Mouse (Mus musculus): ENCODE measurements around the gene Fndc11.
"Not testable (repeated sequence)": the region's sequence is repeated elsewhere in the genome, so short reads cannot be mapped to it uniquely, and the experiment has no call there.

The Fndc11 gene

GRCm38 (mm10) chr2:181219538-181220216 is at the start of gene Fndc11:
Gene Fndc11, plus strand, starts transcription at chr2:181220013.
- DNase-seq, result peak; percentile 89 to 96

- no peak for DNase-seq
Measured at GRCm38 (mm10) chr2:181174646-181175045, 45.2 kb upstream of the Fndc11 start.

- DNase-seq, result no peak
Measured at GRCm38 (mm10) chr2:181178015-181178414, 41.8 kb upstream of the Fndc11 start.

GRCm38 (mm10) chr2:181178471-181178870 is 41.3 kb upstream of the Fndc11 start:
- no peak for DNase-seq

GRCm38 (mm10) chr2:181180898-181181297 is 38.9 kb upstream of the Fndc11 start:
- no peak for DNase-seq

GRCm38 (mm10) chr2:181186635-181187034 is 33.2 kb upstream of the Fndc11 start:
- DNase-seq, result peak; percentile 75 to 81

GRCm38 (mm10) chr2:181187121-181188000 is 32.5 kb upstream of the Fndc11 start, which contains the start of gene Ppdpf:
Gene Ppdpf, plus strand, starts transcription at chr2:181187247.
- peak; percentile 93 to 96 for DNase-seq

GRCm38 (mm10) chr2:181188681-181189080 is 31.1 kb upstream of the Fndc11 start:
- DNase-seq, result peak in 1 of 2 experiments; percentile 33

- DNase-seq, result no peak
Measured at GRCm38 (mm10) chr2:181189321-181189720, 30.5 kb upstream of the Fndc11 start.

GRCm38 (mm10) chr2:181191385-181191784 is 28.4 kb upstream of the Fndc11 start:
- DNase-seq, result not testable (repeated sequence)

GRCm38 (mm10) chr2:181191936-181192335 is 27.9 kb upstream of the Fndc11 start:
- no peak for DNase-seq

GRCm38 (mm10) chr2:181193044-181193443 is 26.8 kb upstream of the Fndc11 start:
- no peak for DNase-seq

GRCm38 (mm10) chr2:181196628-181197300 is 23.0 kb upstream of the Fndc11 start:
- DNase-seq, result no peak

GRCm38 (mm10) chr2:181201606-181202005 is 18.2 kb upstream of the Fndc11 start:
- DNase-seq, result no peak

GRCm38 (mm10) chr2:181202422-181202821 is 17.4 kb upstream of the Fndc11 start, which contains the start of gene Ptk6:
Gene Ptk6, minus strand, starts transcription at chr2:181202789.
- DNase-seq, result no peak

GRCm38 (mm10) chr2:181202886-181203285 is 16.9 kb upstream of the Fndc11 start:
- no peak for DNase-seq

- DNase-seq, result no peak
Measured at GRCm38 (mm10) chr2:181205678-181206077, 14.1 kb upstream of the Fndc11 start.

- DNase-seq, result no peak
Measured at GRCm38 (mm10) chr2:181206118-181206517, 13.7 kb upstream of the Fndc11 start.

GRCm38 (mm10) chr2:181212389-181213020 is 7.3 kb upstream of the Fndc11 start:
- DNase-seq, result no peak

- DNase-seq, result peak in 1 of 2 experiments; percentile 33
Measured at GRCm38 (mm10) chr2:181213021-181213445, 6.8 kb upstream of the Fndc11 start, which contains the start of gene Srms. Gene Srms, minus strand, starts transcription at chr2:181213185.

- no peak for DNase-seq
Measured at GRCm38 (mm10) chr2:181216037-181216436, 3.8 kb upstream of the Fndc11 start.

- no peak for DNase-seq
Measured at GRCm38 (mm10) chr2:181218881-181219485, 830 bp upstream of the Fndc11 start.

Data from thymus, adult 18-20 months (tissue).